Mouse (Mus musculus) retina, postnatal 7 days (tissue): ENCODE results near the gene Lama5.

Experiments used
- DNase-seq: peaks from one replicate; pipeline ENCODE4 v3.0.0-alpha.2; 2012; ENCODE audit warnings: low read depth, low spot score

Gene Lama5

DNA sequence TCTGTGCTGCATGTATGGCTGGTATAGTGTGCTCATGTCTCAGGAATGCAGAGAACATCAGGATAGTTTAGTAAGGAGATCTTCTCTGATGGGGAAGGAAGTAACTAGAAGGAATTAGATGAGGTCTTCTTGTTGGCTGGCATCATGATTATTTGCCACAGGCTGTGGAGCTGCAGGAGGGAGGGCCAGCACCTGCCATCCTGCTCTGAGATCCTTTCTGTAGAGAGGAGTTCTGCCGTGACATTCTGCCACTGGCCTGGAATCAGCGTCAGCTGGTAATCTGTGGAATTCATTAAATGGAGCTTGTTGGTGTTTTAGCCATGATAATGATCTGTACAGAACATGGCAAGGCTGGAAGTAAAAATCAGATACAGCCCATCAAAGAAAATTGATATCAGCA, 79.6 kb downstream of the Lama5 start:
- DNase-seq, result no peak

GRCm38 (mm10) chr2:180135414-180135813, 90.2 kb downstream of the Lama5 start:
- no peak for DNase-seq

DNA sequence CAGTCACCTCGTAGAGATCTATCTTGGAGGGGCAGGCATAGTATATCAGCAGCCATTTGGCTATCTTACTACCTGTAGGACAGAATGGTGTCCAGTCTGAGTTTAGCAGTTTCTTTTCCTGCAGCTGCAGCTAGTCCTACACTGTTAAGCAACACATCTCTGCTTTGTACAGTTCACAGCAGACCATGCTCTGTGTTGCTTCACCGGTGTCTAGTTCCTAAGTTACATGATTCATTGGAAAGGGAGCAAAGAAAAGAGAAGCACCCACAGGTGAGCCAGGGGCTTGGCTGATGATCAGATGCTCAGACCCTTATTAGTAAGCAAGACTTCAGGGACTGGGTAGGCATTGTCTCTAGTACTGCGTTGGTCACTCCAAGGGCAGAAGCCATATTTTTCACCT, 91.7 kb downstream of the Lama5 start:
- DNase-seq, result no peak

DNA sequence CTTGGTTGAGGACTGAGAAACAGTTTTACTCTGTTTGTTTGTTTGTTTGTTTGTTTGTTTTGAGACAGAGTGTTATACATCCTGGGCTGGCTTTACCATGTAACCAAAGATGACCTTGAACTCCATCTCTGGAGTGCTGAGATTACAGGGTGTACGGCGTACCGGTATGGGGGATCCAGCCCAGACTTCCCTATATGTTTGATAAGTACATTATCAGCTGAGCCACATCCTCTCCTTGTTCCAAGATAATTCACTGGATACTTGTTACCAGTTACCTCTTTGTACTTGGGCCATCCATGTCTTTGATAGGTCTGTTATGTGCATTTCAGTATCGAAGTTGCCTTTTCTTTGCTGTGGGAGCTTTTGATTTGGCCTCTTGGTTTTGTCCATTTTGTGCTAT, 92.4 kb downstream of the Lama5 start:
- DNase-seq, result no peak

GRCm38 (mm10) chr2:180127675-180128074, 98.0 kb downstream of the Lama5 start:
- no peak for DNase-seq
